Mouse (Mus musculus) heart, embryonic 15.5 days (tissue): ENCODE measurements around the gene Gm44502. TPM values are rescaled to one million over a fixed set of nuclear protein-coding genes. Genes with fewer than 3 reads are reported as not detected.

Source experiments
- ATAC-seq: fragments of 200-750 bp; cut with Nextera tagmentation; replicated peaks from 2 replicates; pipeline ENCODE4 v1.8.0; 2017; ENCODE audit warnings: low read depth, moderate TSS enrichment; ENCODE audit not compliant: insufficient number of reproducible peaks, insufficient read depth, low FRiP score
- H3K27ac ChIP-seq: fragments of 300-500 bp; sonication (generic); 2 replicates; pipeline ENCODE4 v1.5.1; 2015; ENCODE audit warnings: mild to moderate bottlenecking, inconsistent platforms
- H3K27me3 ChIP-seq: fragments of 300-500 bp; sonication (generic); 2 replicates; pipeline ENCODE4 v1.6.1; 2015; ENCODE audit warnings: inconsistent platforms
- H3K36me3 ChIP-seq: fragments of 300-500 bp; sonication (generic); 2 replicates; pipeline ENCODE4 v1.6.1; 2015; ENCODE audit warnings: mild to moderate bottlenecking, inconsistent platforms
- H3K4me1 ChIP-seq: fragments of 300-500 bp; sonication (generic); replicated peaks from 2 replicates; pipeline ENCODE4 v1.6.1; 2015; ENCODE audit warnings: inconsistent platforms
- H3K4me2 ChIP-seq: fragments of 300-500 bp; sonication (generic); 2 replicates; pipeline ENCODE4 v1.6.1; 2015; ENCODE audit warnings: inconsistent platforms, mild to moderate bottlenecking, moderate library complexity
- H3K4me3 ChIP-seq: fragments of 300-500 bp; sonication (generic); 2 replicates; pipeline ENCODE4 v1.5.1; 2015; ENCODE audit warnings: mild to moderate bottlenecking, inconsistent platforms
- H3K9ac ChIP-seq: fragments of 300-500 bp; sonication (generic); 2 replicates; pipeline ENCODE4 v1.6.1; 2015; ENCODE audit warnings: mild to moderate bottlenecking, inconsistent platforms
- H3K9me3 ChIP-seq: fragments of 300-500 bp; sonication (generic); replicated peaks from 2 replicates; pipeline ENCODE4 v1.6.1; 2016; ENCODE audit warnings: inconsistent platforms
- WGBS: fragments of 180-500 bp; shearing (Covaris S2); methylation state at CpG from one replicate; pipeline ENCODE4 v1.1.7; 2015; ENCODE audit warnings: mixed read lengths; 5-methylcytosine and 5-hydroxymethylcytosine counted together
- polyA plus RNA-seq: library from polyadenylated mRNA; unstranded; fragments of >200 nt; fragmentation: Nextera tagmentation; extraction: Ambion mirVana; gene quantifications from 2 replicates; pipeline ENCODE4 v1.2.1, GENCODE M21; 2015

Gm44502 gene
- 0.16 and 0.76 TPM in 2 replicates for polyA plus RNA-seq

DNA sequence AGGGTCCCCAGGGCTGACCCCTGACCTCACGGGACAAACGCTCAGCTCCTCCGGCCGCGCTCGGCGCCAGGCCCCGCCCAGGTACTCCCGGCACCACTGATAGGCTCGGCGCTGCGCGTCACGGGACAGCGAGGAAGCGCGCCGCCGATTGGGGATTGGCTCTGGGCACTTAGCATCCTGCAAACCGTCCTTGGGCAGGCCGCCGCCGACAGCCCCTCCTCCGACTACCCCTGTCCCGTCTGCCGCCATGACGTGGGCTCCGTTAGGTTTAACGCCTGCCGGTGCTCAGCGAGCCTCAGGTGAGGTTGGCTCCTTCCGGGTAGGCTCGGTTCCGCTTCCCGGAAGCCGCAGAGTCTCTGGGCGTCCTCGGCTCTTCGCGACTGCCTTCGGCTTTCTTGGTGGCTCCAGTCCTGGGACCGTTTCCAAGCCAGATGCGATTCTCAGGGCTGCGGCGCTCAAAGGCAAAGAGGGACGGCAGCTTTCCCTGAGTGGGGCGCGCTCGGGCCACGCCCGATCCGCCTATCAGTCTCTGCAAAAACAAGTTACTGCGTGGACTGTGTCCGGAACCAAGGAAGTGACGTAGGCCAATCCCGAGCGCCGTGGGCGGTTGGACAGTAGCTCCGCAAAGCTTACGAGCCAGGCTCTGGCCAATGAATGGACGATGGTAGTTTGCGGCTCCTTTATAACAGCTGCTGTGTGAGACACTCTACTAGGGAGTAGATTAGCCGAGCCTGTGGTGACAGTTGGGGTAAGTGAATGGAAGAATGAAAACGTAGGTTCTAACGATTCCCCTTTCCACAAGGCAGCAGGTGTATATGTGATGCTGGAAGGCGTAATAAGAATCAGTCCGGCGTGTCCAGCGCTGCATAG lies at the start of gene Gm44502, which contains the start of the genes C730034F03Rik and Chkb:
TSS of gene Gm44502 (minus strand) at position 345 of the 870 bp plus-strand sequence.
TSS of gene C730034F03Rik (plus strand) at position 238 of the 870 bp plus-strand sequence.
TSS of gene Chkb (minus strand) at position 557 of the 870 bp plus-strand sequence.
- H3K36me3 ChIP-seq: peaks cover 8% of the 10 kb centered on the region; the same call in 1 of the 2 replicates
- under 1% methylated on average over 70 of the region's 70 CpGs for WGBS
- H3K4me1 ChIP-seq: peaks cover 38% of the 10 kb centered on the region
- H3K4me3 ChIP-seq: peak within 1 kb of the TSS; percentile 85
- H3K27me3 ChIP-seq: no peaks in the 10 kb centered on the region
- H3K4me2 ChIP-seq: peak within 1 kb of the TSS; percentile 79
- ATAC-seq: peak; percentile 85
- H3K9ac ChIP-seq: peak within 1 kb of the TSS; percentile 76
- peak within 1 kb of the TSS; percentile 96 for H3K27ac ChIP-seq
- no peaks in the 10 kb centered on the region for H3K9me3 ChIP-seq

DNA sequence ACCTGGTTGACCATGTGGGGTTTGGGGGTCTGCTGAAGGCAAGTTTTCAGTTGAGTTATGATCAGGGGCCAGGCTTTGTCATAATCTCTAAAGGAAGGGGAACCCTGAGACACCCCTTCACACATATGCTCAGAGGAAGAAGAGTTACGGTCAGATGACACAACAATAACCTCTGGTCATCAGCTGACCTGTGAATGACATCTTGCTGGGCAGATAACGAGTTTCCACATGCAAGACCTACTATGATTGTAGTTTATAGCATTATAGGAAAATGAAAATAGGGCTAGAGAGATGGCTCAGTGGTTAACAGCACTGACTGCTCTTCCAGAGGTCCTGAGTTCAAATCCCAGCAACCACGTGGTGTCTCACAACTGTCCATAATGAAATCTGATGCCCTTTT lies 49.1 kb upstream of the Gm44502 start:
- Histone ChIP-seq H3K27ac (no peak overlapping the region), H3K4me2 (no peak overlapping the region), H3K9me3 (no peaks in the 10 kb centered on the region), H3K4me1 (peaks cover 19% of the 10 kb centered on the region), H3K4me3 (no peak overlapping the region), H3K9ac (no peak overlapping the region), H3K27me3 (no peaks in the 10 kb centered on the region), H3K36me3 (no peaks in the 10 kb centered on the region)
- no peak for ATAC-seq
- 86% methylated on average over 3 of the region's 3 CpGs for WGBS

DNA sequence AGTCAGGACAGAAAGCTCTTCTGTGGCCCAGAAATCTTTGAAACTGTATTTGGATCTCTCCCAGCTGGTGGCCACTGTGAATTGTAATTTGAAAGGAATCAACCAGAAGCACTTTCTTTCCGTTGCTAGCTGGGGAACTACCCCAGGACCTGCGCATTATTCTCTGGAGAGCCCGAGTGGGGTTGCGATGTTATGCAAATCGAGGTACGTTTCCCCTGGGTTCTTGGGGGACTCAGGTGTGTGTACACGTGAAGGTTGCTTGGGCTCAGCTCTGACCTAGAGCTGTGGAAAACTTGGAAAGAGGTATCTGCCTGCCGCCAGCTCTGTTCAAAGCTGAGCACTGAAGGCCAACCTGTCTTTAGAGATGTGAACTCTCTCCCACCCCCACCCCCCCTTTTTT lies 48.3 kb upstream of the Gm44502 start:
- 65% methylated on average over 8 of the region's 8 CpGs for WGBS
- Histone ChIP-seq H3K9me3 (no peaks in the 10 kb centered on the region), H3K27me3 (no peaks in the 10 kb centered on the region), H3K4me1 (peaks cover 19% of the 10 kb centered on the region), H3K36me3 (no peaks in the 10 kb centered on the region), H3K9ac (no peak overlapping the region), H3K4me2 (0 out of 2 replicates have a peak overlapping the region, but pooled peaks have one; percentile 4), H3K4me3 (no peak overlapping the region), H3K27ac (0 out of 2 replicates have a peak overlapping the region, but pooled peaks have one; percentile 20)
- no peak for ATAC-seq

DNA sequence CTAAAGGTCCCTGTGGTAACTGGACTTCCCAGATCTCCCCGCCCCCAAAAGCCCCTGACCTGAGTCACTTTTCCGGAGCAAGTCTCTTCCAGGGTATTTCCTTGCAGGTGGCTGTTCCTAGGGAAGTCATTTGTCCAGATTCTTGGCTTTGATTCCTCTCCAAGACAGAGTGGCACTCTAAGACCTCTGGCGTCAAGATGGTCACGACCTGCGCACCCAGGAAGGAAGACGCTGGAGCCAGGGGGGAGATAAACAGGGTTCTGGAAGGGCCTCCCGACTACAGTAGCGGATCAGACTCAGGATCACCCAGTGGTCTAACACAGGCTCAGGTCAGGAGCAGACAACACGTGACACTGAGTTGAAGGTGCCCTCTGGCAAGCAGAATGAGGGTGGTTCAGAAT lies 47.6 kb upstream of the Gm44502 start, which contains the start of gene Arsa:
TSS of gene Arsa (minus strand) at position 335 of the 401 bp plus-strand sequence.
- Histone ChIP-seq H3K36me3 (no peaks in the 10 kb centered on the region), H3K9ac (peak within 1 kb of the TSS; percentile 72), H3K27me3 (no peaks in the 10 kb centered on the region), H3K9me3 (no peaks in the 10 kb centered on the region), H3K4me1 (peaks cover 19% of the 10 kb centered on the region), H3K4me3 (peak within 1 kb of the TSS; percentile 75), H3K4me2 (peak within 1 kb of the TSS; percentile 96), H3K27ac (peak within 1 kb of the TSS; percentile 88)
- WGBS: 32% methylated on average over 9 of the region's 9 CpGs
- no peak for ATAC-seq

DNA sequence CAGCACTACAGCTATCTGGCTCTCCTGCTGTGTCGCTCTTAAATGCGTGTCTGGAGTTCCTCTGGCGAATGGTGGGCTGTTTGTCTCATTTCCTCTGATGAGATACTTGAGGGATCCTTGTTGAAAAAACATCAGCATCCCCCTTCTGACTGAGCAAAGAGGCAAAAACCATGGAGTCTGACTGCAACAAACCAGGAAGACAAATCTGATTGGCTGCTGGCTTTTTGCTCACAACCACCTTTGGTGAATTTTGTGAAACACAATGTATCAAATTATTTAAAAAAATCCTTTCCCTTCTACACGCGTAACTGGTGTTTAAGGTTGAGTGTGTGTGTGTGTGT lies 46.9 kb upstream of the Gm44502 start:
- Histone ChIP-seq H3K36me3 (no peaks in the 10 kb centered on the region), H3K4me2 (peak overlapping the region; percentile 96), H3K4me1 (peaks cover 19% of the 10 kb centered on the region), H3K27ac (peak overlapping the region; percentile 88), H3K4me3 (peak overlapping the region; percentile 75), H3K9me3 (no peaks in the 10 kb centered on the region), H3K9ac (peak overlapping the region; percentile 72), H3K27me3 (no peaks in the 10 kb centered on the region)
- WGBS: 3% methylated on average over 5 of the region's 5 CpGs
- no peak for ATAC-seq

DNA sequence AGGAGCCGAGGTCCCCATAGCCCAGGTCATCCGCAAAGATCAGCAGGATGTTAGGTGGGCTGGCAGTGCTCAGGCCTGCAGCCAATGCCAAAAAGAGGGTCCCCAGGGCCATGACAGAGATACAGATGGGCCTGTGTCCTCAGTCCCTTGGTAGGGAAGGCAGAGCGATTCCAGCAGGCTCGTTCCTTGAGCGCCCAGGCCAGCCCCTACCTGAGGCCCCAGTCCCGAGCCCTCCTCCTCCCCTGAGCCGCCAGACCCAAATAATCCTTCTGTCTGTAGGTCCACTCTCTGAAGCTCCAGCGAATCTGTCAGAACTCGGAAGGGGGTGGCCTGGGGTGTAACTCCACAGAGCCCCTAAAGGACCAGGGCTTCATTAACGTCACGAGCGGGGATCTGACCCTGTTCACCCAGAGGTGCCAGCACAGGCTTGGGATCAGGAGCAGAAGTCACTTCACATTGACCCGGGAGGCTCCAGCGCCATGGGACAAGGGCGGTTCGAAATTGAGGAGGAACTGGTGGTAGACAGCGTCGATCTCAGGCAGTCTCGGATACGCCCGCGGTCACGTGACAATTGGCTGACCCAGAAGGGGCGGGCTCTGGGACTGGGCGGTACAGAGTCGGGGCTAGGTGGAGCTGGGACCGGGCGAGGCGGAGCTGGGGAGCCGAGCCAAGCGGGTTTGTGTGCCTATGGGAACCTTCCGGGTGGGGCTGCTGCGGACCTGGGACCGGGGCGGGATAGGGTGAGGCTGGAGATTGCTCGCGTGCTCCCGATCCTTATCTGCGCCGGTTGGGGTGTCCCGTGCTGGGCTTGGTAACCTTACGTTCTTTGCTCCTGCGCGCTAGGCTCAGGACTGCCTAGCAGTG lies 46.3 kb upstream of the Gm44502 start:
- ATAC-seq: peak; percentile 95
- peak overlapping the region; percentile 96 for H3K4me2 ChIP-seq
- no peaks in the 10 kb centered on the region for H3K27me3 ChIP-seq
- H3K36me3 ChIP-seq: no peaks in the 10 kb centered on the region
- H3K27ac ChIP-seq: peak overlapping the region; percentile 88
- WGBS: 8% methylated on average over 44 of the region's 44 CpGs
- H3K9me3 ChIP-seq: no peaks in the 10 kb centered on the region
- peaks cover 17% of the 10 kb centered on the region for H3K4me1 ChIP-seq
- H3K4me3 ChIP-seq: peak overlapping the region; percentile 75
- H3K9ac ChIP-seq: peak overlapping the region; percentile 72

DNA sequence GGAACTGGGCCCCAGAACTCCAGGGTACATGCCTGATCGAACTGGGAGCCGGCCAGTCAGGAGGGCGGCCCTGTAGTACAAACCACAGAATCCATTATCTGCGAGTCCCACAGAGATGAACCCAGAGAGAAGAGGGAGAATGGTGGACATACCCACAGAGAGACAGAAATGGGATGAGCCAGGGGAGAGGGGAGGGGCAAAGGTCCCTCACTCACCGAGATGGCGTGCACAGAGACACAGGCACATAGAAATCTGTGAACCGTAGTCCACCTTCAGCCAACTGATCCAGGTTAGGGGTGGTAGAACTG lies 45.8 kb upstream of the Gm44502 start:
- H3K9me3 ChIP-seq: no peaks in the 10 kb centered on the region
- H3K36me3 ChIP-seq: no peaks in the 10 kb centered on the region
- peak overlapping the region; percentile 72 for H3K9ac ChIP-seq
- H3K4me1 ChIP-seq: peaks cover 11% of the 10 kb centered on the region
- no peak overlapping the region for H3K27ac ChIP-seq
- whole genome bisulfite sequencing: 87% methylated on average over 7 of the region's 7 CpGs
- no peaks in the 10 kb centered on the region for H3K27me3 ChIP-seq
- peak overlapping the region; percentile 96 for H3K4me2 ChIP-seq
- H3K4me3 ChIP-seq: peak overlapping the region; percentile 75
- no peak for ATAC-seq

DNA sequence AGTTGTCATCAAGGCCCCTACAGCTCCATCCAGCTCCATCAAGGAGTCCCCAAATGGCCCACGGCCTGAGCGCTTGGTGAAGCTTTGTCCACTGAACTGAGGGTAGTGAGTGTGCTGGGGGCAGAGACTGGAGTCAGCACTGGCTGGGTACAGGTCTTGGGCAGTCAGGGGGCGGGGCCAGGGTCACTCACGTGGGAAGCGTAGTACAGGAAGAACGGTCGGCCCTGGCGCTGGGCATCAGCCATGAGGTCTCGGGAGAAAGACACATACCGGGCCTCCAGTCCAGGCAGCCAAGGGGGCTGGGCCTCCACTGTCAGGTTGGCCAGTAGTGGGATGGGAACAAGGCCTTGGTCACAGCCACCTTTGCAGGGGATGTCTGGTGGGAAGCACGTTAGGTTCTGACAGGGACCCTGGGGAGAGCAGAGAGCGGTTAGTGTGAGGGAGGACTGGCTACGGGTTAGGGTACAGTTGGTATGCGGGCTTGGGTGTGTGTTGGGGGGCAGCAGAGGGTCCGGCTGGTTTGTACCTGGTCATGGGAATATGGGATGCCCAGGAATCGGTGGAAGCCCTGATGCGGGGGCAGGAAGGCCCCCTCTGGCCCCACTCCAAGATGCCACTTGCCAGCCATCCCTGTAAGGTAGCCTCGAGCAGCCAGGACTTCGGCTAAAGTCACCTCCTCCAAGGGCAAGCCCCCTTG lies 45.2 kb upstream of the Gm44502 start:
- no peaks in the 10 kb centered on the region for H3K27me3 ChIP-seq
- ATAC-seq: no peak
- peak overlapping the region; percentile 96 for H3K4me2 ChIP-seq

DNA sequence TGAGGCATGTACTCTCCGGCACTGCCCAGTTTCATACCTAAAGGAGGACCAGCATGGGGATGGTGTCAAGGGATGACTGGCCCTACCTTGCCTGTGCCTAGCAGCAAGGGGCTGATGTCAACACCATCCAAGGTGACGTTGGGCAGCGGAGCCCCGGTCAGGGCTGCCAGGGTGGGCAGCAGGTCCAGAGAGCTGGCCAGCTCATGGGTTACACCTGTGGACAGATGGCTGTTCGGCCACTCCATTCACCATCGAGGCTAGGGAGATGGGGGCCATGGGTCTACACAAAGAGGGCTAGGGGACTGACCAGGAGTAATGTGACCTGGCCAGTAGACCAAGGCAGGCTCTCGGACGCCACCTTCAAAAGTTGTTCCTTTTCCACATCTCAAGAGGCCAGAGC lies 44.4 kb upstream of the Gm44502 start:
- no peak overlapping the region for H3K4me3 ChIP-seq
- no peaks in the 10 kb centered on the region for H3K9me3 ChIP-seq
- no peaks in the 10 kb centered on the region for H3K36me3 ChIP-seq
- ATAC-seq: no peak
- peaks cover 10% of the 10 kb centered on the region for H3K4me1 ChIP-seq
- no peak overlapping the region for H3K27ac ChIP-seq
- H3K27me3 ChIP-seq: no peaks in the 10 kb centered on the region
- H3K9ac ChIP-seq: no peak overlapping the region
- WGBS: 94% methylated on average over 8 of the region's 8 CpGs
- H3K4me2 ChIP-seq: no peak overlapping the region

More for the DNA sequence above, 45.2 kb upstream of the Gm44502 start:
- Histone ChIP-seq H3K9me3 (no peaks in the 10 kb centered on the region), H3K27ac (no peak overlapping the region), H3K4me1 (peaks cover 10% of the 10 kb centered on the region), H3K9ac (no peak overlapping the region), H3K36me3 (no peaks in the 10 kb centered on the region), H3K4me3 (no peak overlapping the region)
- WGBS: 94% methylated on average over 19 of the region's 19 CpGs

DNA sequence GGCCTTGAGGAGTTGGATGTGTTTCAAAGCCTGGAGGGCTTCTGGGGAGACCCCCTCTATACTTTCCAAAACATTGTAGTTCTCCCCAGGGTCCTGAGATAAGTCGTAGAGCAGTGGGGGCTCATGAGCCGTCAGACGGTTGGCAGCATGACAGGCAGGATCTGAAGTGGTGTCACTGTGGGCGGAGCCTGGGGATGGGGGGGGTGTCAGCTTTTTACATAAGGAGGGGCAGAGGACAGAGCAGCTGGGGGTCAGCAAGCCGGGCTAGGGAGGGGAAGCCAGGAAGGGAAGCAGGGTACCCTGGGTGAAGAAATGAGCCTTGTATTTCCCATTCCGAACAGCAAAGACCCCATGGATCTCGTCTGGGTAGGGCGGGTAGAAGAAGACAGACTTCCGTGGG lies 43.9 kb upstream of the Gm44502 start:
- 0 out of 2 replicates have a peak, but pooled peaks cover under 1% of the 10 kb centered on the region for H3K27me3 ChIP-seq
- no peak overlapping the region for H3K4me2 ChIP-seq
- H3K9ac ChIP-seq: no peak overlapping the region
- no peak overlapping the region for H3K27ac ChIP-seq
- no peaks in the 10 kb centered on the region for H3K36me3 ChIP-seq
- no peak for ATAC-seq
- WGBS: 62% methylated on average over 9 of the region's 9 CpGs
- H3K4me3 ChIP-seq: no peak overlapping the region
- no peaks in the 10 kb centered on the region for H3K9me3 ChIP-seq
- H3K4me1 ChIP-seq: peaks cover 10% of the 10 kb centered on the region

DNA sequence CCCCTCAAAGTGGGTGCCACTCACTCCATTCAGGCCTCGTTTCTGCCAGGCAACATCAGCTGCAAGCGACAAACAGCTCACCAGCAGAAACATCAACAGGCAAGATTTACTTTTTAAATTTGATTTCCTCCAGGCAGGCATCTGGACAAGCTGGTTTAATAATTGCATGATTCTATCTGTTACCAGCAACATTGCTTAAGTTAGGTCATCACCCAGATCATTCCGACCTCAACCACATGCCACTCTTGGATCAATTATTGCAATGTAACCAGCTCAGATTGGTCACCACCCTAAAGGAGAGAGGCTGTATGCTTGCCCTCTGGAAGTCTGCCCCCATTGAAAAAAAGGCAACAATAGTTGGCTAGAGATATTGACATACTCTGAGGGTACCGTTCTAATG lies 42.0 kb upstream of the Gm44502 start:
- Histone ChIP-seq H3K9me3 (no peaks in the 10 kb centered on the region), H3K4me1 (peaks cover 6% of the 10 kb centered on the region), H3K27ac (no peak overlapping the region), H3K4me3 (no peak overlapping the region), H3K9ac (no peak overlapping the region), H3K36me3 (no peaks in the 10 kb centered on the region), H3K27me3 (0 out of 2 replicates have a peak, but pooled peaks cover 4% of the 10 kb centered on the region), H3K4me2 (no peak overlapping the region)
- no peak for ATAC-seq
- 80% methylated on average over 4 of the region's 4 CpGs for WGBS
